Mouse (Mus musculus) cerebellum, adult 18-20 months (tissue): ENCODE measurements around the gene Blnk.

Experiments
- DNase-seq, 2 experiments: peaks; one replicate each; pipeline ENCODE4 v3.0.0; 2021

Blnk gene

GRCm38 (mm10) chr19:40998469-40999170 lies 4.3 kb upstream of the Blnk start:
- no peak for DNase-seq

- no peak for DNase-seq
Measured at GRCm38 (mm10) chr19:40996722-40997121, 2.4 kb upstream of the Blnk start.

GRCm38 (mm10) chr19:40995449-40996401 lies 1.4 kb upstream of the Blnk start:
- peak in 1 of 2 experiments; percentile 5 for DNase-seq

- no peak for DNase-seq
Measured at GRCm38 (mm10) chr19:40994911-40995310, 576 bp upstream of the Blnk start.

- DNase-seq: no peak
Measured at GRCm38 (mm10) chr19:40993356-40993755, 979 bp downstream of the Blnk start.

GRCm38 (mm10) chr19:40992517-40993044 lies 1.8 kb downstream of the Blnk start:
- no peak for DNase-seq

- DNase-seq: no peak
Measured at GRCm38 (mm10) chr19:40992096-40992495, 2.2 kb downstream of the Blnk start.

- no peak for DNase-seq
Measured at GRCm38 (mm10) chr19:40991626-40992025, 2.7 kb downstream of the Blnk start.

GRCm38 (mm10) chr19:40990781-40991343 lies 3.5 kb downstream of the Blnk start:
- DNase-seq: no peak

GRCm38 (mm10) chr19:40989961-40990600 lies 4.3 kb downstream of the Blnk start:
- no peak for DNase-seq

GRCm38 (mm10) chr19:40988856-40989255 lies 5.5 kb downstream of the Blnk start:
- no peak for DNase-seq

GRCm38 (mm10) chr19:40984536-40984935 lies 9.8 kb downstream of the Blnk start:
- no peak for DNase-seq

- DNase-seq: no peak
Measured at GRCm38 (mm10) chr19:40980671-40981070, 13.7 kb downstream of the Blnk start.

GRCm38 (mm10) chr19:40978026-40978425 lies 16.3 kb downstream of the Blnk start:
- no peak for DNase-seq

GRCm38 (mm10) chr19:40976946-40977917 lies 17.1 kb downstream of the Blnk start:
- DNase-seq: no peak

- DNase-seq: no peak
Measured at GRCm38 (mm10) chr19:40971273-40971914, 22.9 kb downstream of the Blnk start.

GRCm38 (mm10) chr19:40970775-40971174 lies 23.6 kb downstream of the Blnk start:
- DNase-seq: no peak

GRCm38 (mm10) chr19:40970301-40970700 lies 24.0 kb downstream of the Blnk start:
- no peak for DNase-seq

GRCm38 (mm10) chr19:40964936-40965850 lies 29.1 kb downstream of the Blnk start:
- no peak for DNase-seq

- no peak for DNase-seq
Measured at GRCm38 (mm10) chr19:40964367-40964891, 29.9 kb downstream of the Blnk start.
